Mouse (Mus musculus): ENCODE data around the gene Usp8. TPM values are rescaled to one million over a fixed set of nuclear protein-coding genes. Genes with fewer than 3 reads are reported as not detected.

Usp8 gene
- 60.9 and 76.4 TPM in 2 replicates for total RNA-seq (2017)

DNA sequence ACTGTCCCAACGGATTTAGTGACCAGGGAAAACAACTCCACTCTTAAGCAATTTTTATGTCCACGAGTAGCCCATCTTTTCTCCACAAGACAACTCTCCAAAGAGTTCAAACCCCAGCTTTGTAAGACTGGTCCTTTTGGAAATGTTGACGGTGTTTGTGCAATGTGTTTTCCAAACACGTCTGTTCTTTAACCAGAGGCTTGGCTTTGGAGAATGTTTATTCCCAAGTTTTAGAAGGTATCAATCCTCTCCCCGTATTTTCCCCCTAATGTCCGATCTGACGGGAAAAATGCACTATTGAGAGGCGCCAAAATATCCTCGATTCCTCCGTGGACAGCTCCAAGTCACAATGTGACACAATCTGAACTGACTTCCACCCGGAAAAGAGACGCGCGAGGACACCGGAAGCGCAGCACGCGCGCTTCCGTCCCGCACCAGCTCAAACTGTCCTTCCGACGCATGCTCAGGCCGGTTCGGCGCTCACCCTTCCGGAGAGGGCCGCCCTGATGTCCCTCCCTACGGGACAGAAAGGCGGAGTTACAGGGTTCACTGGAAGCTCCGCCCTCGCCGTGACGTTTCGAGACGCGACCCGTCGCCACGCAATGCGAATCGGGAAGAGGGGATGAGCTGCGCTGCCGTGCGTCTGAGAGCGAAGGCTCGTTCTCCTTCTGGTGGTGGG lies at the start of gene Usp8:
Gene Usp8 (plus strand): TSS at position 570 of the 679 bp plus-strand sequence.
- ATAC-seq (replicated peaks in 1 of 2; ENCODE audit: insufficient read depth in 1 of 2, low FRiP score in 2 of 2, low TSS enrichment in 1 of 2, low read depth in 1 of 2, poor library complexity in 2 of 2, severe bottlenecking in 2 of 2): peak; percentile 98 to 99

DNA sequence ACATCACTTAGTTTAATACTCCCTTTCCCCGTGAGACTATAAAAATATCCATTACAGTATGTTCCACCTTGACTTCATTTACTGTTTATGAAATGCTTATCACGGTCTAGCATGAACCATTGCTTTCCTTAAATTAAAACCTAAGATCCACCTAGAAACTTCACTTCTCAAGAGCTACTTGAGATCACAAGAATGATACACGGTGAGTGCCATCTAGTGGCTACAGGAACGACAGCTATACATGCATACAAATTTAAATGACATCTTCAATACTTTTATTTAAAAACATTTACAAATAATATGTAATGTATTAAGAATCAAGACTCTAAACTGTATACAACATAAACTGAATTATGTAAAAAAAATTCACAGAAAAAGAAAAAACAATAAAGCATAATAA lies 43.6 kb upstream of the Usp8 start:
- peak; percentile 53 to 56; a peak in 2 of 4 replicates for ATAC-seq (replicated peaks in 1 of 2; ENCODE audit: insufficient read depth in 1 of 2, low FRiP score in 2 of 2, low TSS enrichment in 1 of 2, low read depth in 1 of 2, poor library complexity in 2 of 2, severe bottlenecking in 2 of 2)

DNA sequence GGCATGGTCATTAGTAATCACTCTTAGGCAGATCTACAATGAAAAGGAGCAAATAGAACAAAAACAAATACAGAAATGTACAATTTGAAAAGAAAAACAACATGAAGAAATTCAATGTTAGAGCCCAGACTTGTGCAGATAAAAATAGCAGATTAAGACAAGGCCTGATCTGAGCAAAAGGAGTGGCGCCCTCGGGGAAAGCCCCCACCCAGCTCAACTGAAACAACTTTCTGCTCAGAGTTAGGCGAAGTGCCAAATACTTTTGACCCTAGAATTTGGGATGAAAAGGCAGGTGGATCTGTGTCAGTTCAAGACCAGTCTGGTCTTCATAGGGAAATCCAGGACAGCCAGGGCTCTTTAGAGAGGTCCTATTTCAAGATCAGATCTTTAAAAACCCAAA lies 41.1 kb upstream of the Usp8 start:
- ATAC-seq (replicated peaks in 1 of 2; ENCODE audit: insufficient read depth in 1 of 2, low FRiP score in 2 of 2, low TSS enrichment in 1 of 2, low read depth in 1 of 2, poor library complexity in 2 of 2, severe bottlenecking in 2 of 2): no peak

DNA sequence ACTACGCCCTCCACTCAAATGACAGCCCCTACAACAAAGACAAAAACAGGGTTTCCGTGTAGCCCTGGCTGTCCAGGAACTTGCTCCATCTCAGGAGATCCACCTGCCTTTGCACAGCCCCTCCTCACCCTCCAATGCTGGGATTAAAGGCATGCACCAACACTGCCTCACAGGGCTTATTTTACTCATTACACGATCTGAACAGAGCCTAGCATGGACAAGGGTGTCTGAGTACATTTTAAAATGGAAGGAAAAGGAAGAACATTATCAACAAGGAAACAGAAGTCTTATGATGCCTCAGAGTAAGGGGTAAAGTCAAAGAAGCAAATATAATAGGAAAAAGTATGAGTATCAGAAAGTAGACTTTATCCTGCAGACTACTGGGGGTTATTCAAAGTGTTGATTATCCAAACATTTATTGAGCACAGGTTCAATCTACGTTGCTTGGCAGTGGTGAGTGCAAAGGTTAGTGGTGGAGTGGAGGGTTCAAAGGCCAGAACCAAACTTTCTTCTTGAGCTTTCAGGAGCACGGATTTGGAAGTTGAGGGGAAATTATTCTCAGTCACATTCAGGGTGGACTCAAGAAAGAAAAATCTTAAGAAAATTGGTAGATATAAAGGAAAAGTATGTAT lies 38.4 kb upstream of the Usp8 start:
- no peak for ATAC-seq (replicated peaks in 1 of 2; ENCODE audit: insufficient read depth in 1 of 2, low FRiP score in 2 of 2, low TSS enrichment in 1 of 2, low read depth in 1 of 2, poor library complexity in 2 of 2, severe bottlenecking in 2 of 2)

DNA sequence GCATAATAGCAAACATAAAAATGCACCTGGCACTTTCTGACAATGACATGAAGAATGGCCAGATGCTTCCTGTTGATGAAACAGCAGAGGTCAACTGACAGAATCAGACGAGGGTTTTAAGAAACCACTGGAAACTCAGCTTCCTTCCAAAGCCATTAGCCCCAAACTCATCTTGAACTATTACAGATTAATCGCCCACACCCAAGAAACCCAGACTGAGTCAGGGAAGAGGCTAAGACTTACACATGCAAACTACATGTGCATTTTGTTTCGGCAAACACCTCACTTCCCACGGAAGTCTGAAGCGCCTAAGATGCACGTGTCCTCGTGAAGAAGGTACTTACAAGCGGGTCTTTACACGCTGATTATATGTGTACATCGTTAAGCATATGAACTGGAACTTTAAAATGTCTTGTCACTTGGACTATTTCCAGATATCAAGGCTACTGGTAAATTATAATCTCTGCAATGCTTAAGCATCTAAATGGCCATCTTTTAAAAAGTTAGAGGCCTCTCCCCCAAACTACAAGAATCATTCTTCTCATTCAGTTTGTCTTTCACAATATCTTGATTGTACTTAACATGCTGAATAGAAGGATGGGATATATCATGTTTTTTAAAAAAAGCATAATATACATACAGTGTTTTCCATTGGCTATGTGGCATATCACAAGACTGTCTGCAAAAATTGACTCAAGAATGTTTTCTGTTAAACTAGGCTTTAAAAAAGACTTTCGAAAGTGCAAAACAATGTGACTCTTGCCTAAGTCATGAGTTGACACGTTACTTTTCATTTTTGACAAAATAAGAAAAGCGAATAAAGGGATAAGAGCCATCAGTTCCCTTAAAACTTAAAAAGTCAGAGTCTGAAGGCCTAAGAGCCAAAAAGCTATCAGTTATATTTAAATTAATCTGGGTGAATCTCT lies 33.5 kb upstream of the Usp8 start:
- peak; percentile 48 to 57 for ATAC-seq (replicated peaks in 1 of 2; ENCODE audit: insufficient read depth in 1 of 2, low FRiP score in 2 of 2, low TSS enrichment in 1 of 2, low read depth in 1 of 2, poor library complexity in 2 of 2, severe bottlenecking in 2 of 2)

DNA sequence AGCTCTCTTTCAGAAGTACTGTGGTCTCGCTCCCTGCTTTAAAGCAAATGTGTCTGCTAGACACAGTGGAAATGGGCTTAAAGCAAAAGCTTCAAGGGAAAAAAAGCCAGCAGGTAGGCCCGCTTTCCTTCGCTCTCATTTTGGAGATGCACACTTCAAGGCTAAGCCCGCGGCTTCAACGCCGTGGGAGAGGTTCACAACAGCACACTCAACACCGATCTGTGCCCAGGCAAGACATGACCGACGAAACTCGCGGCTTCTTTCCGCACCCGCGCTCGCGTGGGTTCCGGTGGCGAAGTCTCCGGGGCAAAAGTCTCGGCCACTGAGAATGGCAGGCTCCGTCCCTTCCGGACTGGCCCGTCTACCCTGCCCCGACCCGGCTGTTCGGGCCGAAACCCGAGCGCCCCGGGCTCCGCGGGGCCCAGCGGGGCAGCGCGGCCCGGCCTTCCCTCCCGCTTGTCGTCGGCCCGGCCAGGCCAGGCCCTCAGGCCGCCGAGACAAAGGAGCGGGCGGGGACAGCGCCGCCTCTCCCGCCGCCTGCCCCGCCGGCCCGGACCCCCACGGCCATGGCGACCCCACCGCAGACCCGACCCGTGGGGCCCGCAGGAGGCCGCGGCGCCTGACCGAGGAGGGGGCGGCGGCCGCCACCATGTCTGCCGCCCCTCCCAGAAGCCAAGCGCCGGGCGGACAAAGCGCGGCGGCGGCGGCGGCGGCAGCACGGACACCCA lies 32.5 kb upstream of the Usp8 start:
- peak in 1 of 2 experiments; percentile 5; a peak in 1 of 4 replicates for ATAC-seq (replicated peaks in 1 of 2; ENCODE audit: insufficient read depth in 1 of 2, low FRiP score in 2 of 2, low TSS enrichment in 1 of 2, low read depth in 1 of 2, poor library complexity in 2 of 2, severe bottlenecking in 2 of 2)

DNA sequence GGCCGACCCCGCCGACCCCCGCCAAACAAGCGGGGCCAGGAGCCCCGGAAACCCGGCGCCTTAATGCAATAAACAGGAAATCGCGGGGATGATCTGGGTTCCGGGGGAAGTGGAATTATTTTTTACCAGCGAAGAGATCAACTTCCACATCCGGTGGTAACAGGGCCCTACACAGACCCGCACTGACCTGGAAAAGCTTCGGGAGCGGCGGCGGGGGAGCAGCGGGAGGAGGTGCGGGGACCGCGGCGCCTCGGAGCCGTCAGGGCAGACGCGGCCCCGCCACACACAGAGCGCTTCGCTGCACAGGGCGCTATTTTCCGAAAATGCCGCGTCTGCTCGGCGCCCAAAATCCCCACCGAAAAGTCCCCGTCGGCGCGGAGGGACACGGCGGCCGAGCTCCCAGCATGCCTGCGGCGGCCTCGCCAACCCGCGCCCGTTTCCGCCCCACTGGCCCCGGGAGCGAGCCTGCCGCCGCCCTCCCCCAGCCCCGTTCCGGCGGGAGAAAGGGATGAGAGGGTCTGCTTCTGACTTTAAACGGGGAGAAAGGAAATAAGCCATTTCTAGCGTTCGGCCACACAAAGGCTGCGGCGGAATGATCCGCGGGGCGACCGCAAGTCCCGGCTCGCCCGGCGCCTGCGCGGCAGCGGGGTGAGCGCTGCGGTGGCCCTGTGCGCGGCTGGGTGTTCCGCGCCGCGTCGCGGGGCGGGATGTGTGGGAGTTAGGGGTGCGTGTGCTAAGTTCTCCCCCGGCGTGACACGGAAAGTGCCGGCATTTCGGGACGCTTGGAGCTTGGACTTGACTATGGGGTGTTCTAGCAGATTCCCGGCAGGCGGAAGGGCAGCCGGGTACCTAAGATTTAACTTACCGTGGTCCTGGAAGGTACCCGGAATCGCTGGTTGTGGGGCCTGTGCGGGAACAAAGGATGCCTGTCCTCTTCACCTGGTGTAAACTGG lies 31.7 kb upstream of the Usp8 start:
- peak; percentile 55 to 70 for ATAC-seq (replicated peaks in 1 of 2; ENCODE audit: insufficient read depth in 1 of 2, low FRiP score in 2 of 2, low TSS enrichment in 1 of 2, low read depth in 1 of 2, poor library complexity in 2 of 2, severe bottlenecking in 2 of 2)

DNA sequence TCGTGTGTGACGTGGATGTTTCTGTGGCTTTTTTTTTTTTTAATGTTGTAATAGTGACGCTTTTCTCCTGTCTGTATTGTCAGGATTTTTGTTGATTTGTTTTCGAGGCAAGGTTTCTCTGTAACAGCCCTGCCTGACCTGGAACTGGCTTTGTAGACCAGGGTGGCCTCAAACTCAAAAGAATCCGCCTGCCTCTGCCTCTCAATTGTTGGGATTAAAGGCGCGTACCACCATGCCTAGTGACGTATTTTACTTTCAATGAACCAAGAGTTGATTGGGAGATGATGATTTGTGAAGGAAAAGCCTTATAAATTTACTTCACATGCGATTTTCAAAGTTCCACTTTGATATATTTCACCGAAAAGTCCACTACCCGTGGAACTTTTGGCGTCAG lies 31.0 kb upstream of the Usp8 start, which contains the start of gene Gabpb1:
Gene Gabpb1 (minus strand): TSS at position 216 of the 394 bp plus-strand sequence.
- no peak for ATAC-seq (replicated peaks in 1 of 2; ENCODE audit: insufficient read depth in 1 of 2, low FRiP score in 2 of 2, low TSS enrichment in 1 of 2, low read depth in 1 of 2, poor library complexity in 2 of 2, severe bottlenecking in 2 of 2)

DNA sequence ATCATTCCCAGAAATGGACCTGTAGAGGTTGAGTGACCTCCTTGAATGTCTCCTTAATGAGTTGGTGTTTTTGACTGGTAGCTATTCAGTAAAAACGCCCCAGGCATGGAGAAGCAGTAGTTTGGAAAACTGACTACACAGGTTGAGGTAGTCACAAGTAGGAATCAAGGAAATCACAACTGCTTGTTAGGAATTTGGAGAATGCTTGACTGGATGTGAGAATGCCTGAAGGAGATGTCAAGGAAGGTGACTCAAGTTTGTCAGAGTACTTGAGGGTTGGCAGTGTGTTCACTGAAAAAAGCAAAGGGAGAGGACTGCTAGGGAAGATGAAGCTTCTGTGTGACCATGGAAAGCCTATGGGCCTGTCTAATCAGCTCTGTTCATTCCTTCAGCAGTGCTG lies 29.8 kb upstream of the Usp8 start:
- ATAC-seq (replicated peaks in 1 of 2; ENCODE audit: insufficient read depth in 1 of 2, low FRiP score in 2 of 2, low TSS enrichment in 1 of 2, low read depth in 1 of 2, poor library complexity in 2 of 2, severe bottlenecking in 2 of 2): no peak

DNA sequence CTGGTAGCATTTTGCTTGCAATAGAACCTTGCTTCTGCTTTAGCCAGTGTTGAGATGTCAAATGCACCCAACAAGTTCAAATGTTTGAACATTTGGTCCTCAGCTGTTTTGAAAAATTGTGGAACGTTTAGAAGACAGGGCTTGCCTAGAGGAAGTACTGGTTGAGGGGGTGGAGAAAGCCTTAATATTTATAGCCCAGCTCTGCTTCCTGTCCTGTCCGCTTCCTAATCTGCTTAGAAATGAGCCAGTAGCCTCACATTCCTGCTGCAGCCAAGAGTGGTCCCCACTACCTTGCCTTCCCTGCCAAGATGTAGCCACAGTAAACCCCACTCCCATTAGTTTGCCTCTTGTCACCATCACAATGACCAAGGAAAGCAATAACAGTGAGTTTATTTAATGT lies 24.8 kb upstream of the Usp8 start:
- ATAC-seq (replicated peaks in 1 of 2; ENCODE audit: insufficient read depth in 1 of 2, low FRiP score in 2 of 2, low TSS enrichment in 1 of 2, low read depth in 1 of 2, poor library complexity in 2 of 2, severe bottlenecking in 2 of 2): peak; percentile 65 to 69

DNA sequence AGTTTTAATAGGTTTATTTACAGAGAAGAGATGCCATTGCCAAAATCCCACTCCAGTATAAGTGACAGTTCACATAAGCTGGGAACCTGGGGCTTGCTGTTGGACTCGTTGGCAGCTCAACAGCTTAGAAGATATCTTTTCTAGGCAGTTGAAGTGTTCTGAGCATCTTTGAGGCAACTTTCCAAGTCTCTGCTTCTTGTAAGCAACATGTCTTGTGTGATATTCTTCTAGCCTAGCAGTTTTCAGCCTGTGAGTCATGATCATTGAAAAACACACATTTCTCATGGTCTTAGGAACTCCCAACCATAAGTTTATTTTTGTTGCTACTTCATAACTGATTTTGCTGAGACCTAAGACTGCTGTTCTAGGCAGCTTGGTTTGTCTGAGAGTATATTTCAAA lies 24.2 kb upstream of the Usp8 start:
- no peak for ATAC-seq (replicated peaks in 1 of 2; ENCODE audit: insufficient read depth in 1 of 2, low FRiP score in 2 of 2, low TSS enrichment in 1 of 2, low read depth in 1 of 2, poor library complexity in 2 of 2, severe bottlenecking in 2 of 2)

DNA sequence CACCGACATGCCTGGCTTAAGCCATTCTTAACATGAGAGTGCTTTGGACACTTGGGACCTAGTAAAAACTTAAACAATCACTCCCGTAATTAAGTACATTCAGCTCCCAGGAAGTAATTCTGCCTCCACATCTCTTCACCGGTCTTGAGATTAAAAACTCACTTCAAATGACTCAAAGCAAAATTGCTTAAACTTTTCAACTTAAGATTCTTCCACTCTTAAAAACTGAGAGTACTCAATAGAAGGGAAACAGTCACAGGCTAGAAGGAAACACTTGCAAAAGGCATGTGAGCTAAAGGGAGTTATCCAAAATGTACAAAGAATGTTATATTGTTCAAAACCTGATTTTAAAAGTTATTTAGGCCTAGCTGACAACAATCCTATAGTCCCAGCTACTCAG lies 15.8 kb upstream of the Usp8 start:
- no peak for ATAC-seq (replicated peaks in 1 of 2; ENCODE audit: insufficient read depth in 1 of 2, low FRiP score in 2 of 2, low TSS enrichment in 1 of 2, low read depth in 1 of 2, poor library complexity in 2 of 2, severe bottlenecking in 2 of 2)

DNA sequence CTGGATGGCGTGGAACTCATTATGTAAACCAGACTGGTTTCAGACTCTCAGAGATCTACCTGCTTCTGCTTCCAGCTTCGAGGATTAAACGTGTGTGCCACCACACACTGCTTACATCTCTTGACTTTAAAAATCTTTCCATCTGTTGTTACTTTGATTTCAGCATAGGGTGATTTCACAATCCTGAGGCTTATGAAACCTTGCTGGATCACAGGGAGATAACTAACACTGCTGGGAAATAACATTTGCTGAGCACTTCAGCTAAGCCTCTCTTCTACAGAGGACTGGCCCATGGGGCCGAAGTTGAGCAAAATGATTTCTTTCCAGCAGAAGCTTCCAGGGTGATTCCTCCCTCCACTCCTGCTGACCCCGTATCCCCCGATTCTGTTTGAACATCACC lies 11.8 kb upstream of the Usp8 start:
- ATAC-seq (replicated peaks in 1 of 2; ENCODE audit: insufficient read depth in 1 of 2, low FRiP score in 2 of 2, low TSS enrichment in 1 of 2, low read depth in 1 of 2, poor library complexity in 2 of 2, severe bottlenecking in 2 of 2): no peak

DNA sequence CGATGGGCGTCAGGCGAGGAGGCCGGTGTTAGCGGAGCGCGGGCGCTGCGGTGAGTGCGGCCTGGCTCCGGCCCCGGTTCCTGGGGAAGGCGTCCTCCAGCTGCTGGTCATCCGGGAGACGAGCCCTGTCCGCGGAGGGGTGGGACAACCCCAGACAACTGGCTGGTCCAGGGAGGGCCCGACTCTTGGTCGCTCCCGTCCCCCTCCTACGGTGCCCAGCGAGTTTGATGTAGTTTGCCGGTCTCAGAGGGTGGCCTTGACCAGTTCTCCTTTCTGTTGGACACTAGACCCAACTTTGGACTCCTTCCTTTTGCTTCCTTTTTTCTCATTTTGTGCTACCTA lies 281 bp downstream of the Usp8 start:
- ATAC-seq (replicated peaks in 1 of 2; ENCODE audit: insufficient read depth in 1 of 2, low FRiP score in 2 of 2, low TSS enrichment in 1 of 2, low read depth in 1 of 2, poor library complexity in 2 of 2, severe bottlenecking in 2 of 2): no peak; a peak in 1 of 4 replicates

DNA sequence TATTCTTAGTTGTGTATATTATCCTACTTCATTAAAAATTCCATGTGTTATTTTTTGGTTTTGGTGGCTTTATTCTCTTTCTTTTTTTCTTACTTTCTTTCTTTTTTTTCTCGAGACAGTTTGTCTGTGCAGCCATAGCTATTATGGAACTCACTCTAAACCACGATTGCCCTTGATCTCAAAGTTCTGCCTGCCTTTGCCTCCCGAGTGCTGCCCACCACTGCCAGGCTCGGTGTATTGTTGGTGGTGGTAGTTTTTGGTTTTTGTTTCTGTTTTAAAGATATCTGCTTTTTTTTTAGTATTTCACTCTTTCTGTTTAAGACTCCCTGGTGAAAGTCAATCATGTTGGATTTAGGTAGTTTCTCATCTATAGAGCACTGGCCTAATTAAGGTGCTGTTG lies 1.2 kb downstream of the Usp8 start:
- ATAC-seq (replicated peaks in 1 of 2; ENCODE audit: insufficient read depth in 1 of 2, low FRiP score in 2 of 2, low TSS enrichment in 1 of 2, low read depth in 1 of 2, poor library complexity in 2 of 2, severe bottlenecking in 2 of 2): no peak

DNA sequence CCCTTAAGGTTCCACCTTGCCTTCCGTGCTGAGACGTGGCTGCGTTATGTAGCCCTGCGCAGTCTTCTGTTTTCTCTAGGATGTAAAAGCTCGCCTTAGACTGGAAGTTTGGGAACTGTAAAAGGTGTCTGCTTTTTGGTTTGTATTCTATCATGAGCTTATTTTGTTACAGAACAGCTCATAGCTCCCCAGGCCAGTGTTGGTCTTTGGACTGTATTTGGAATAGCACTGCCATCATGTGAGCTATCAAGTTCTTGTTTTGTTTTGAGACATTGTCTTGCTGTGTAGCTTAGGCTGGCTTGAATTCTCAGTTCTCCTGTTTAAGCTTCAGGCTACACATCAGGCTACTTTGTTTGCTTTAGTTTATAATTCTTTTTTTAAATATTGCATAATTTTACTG lies 5.4 kb downstream of the Usp8 start:
- ATAC-seq (replicated peaks in 1 of 2; ENCODE audit: insufficient read depth in 1 of 2, low FRiP score in 2 of 2, low TSS enrichment in 1 of 2, low read depth in 1 of 2, poor library complexity in 2 of 2, severe bottlenecking in 2 of 2): no peak

DNA sequence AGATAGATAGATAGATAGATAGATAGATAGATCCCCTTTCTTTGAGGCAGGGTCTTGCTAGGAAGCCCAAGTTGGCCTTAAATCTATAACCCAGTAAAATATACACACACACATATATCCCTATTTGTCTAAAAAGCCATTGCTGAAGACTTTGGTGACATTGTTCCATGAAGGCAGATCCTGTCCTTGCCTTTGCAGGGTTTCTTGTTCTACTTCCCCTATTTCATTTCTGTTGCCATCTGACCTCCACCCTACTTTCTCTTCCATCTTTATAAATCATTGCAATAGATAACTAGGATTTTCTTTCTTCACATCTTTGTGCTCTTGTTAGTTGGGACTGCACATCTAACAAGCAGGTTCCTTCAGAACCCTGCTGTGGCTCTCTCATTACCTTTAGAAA lies 5.8 kb downstream of the Usp8 start:
- ATAC-seq (replicated peaks in 1 of 2; ENCODE audit: insufficient read depth in 1 of 2, low FRiP score in 2 of 2, low TSS enrichment in 1 of 2, low read depth in 1 of 2, poor library complexity in 2 of 2, severe bottlenecking in 2 of 2): no peak
